Mouse (Mus musculus): ENCODE results near the gene Cops8. TPM values are rescaled to one million over a fixed set of nuclear protein-coding genes. Genes with fewer than 3 reads are reported as not detected.

The Cops8 gene
- total and polyA plus RNA-seq, 3 experiments: 39.2 to 110 (median 85.0) TPM

DNA sequence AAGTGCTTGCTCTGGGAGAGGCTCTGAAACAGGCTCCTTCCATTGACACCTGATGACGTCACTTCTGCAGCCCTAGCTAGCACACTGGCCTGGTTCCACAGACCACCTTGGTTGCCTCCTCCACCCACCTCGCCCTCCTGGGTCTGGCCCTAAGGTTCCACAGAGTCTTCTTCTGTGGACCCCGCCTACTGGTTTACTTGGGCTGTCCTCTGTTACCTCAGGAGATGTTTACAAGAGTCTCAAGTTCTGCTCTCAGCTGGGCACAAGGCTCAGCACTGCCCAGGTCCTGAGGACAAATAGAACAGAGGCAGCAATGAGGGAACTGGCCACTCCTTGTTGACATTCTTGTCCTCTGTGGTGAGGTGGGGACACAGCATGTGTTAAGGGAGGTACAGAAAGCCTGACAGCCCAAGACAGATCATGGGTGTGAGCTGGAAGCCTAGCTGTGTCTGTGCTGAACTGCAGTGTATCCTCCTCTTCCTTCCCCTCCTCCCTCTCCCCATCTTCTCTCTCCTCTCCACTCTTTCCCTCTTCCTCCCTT is 31.5 kb downstream of the Cops8 start:
- H3K9me3 ChIP-seq (replicated peaks): peaks cover 58% of the 10 kb centered on the region
- H3K4me3 ChIP-seq (ENCODE audit: low read depth, low read length): no peak overlapping the region
- no peak for DNase-seq (ENCODE audit: low spot score)
- H3K4me1 ChIP-seq (ENCODE audit: insufficient read depth, low read depth, low read length): no peaks in the 10 kb centered on the region
- TF ChIP-seq GATA1 (IDR thresholded peaks at IDR 0.05; ENCODE audit: borderline replicate concordance, low read length) (no peak), POLR2AphosphoS5 (IDR thresholded peaks at IDR 0.05; ENCODE audit: insufficient replicate concordance, low read depth, low read length) (no peak), TAL1 (conservative IDR thresholded peaks at IDR 0.05; ENCODE audit: low read depth, low read length) (no peak), CTCF (IDR thresholded peaks at IDR 0.05; ENCODE audit: low read depth, low read length) (no peak), GATA2 (IDR thresholded peaks at IDR 0.05; ENCODE audit: borderline replicate concordance, low read depth, low read length) (no peak)
- no peak for ATAC-seq (ENCODE audit: extremely low read depth, insufficient number of reproducible peaks, low FRiP score, poor library complexity, severe bottlenecking)
- H3K27me3 ChIP-seq (ENCODE audit: insufficient read depth, low read length): no peaks in the 10 kb centered on the region
- no peaks in the 10 kb centered on the region for H3K36me3 ChIP-seq (replicated peaks)

DNA sequence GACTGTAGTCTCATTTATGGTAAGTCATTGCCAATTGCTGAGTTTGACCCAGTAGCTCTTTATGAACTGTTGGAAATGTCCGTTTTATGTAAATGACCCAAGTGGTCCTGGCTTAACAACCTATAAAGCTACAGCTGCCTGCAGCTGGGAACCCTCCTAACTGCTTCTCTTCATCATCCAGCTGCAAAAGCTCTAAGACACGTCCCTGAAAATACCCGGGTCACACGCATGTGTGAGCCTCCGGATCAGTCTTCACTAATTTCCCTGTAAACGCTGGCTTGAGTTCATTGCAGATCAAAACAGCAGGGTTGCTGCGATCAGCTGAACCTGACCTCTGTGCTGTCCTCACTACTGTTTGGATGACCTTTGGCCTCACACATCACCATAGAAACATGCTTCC is 35.6 kb downstream of the Cops8 start:
- Histone ChIP-seq H3K4me1 (ENCODE audit: insufficient read depth, low read depth, low read length) (no peaks in the 10 kb centered on the region), H3K4me3 (ENCODE audit: low read depth, low read length) (no peak overlapping the region), H3K36me3 (replicated peaks) (no peaks in the 10 kb centered on the region), H3K27me3 (ENCODE audit: insufficient read depth, low read length) (no peaks in the 10 kb centered on the region), H3K9me3 (replicated peaks) (peaks cover 68% of the 10 kb centered on the region)
- DNase-seq (ENCODE audit: low spot score) (no peak), ATAC-seq (ENCODE audit: extremely low read depth, insufficient number of reproducible peaks, low FRiP score, poor library complexity, severe bottlenecking) (no peak)
- TF ChIP-seq GATA1 (IDR thresholded peaks at IDR 0.05; ENCODE audit: borderline replicate concordance, low read length): no peak
- TF ChIP-seq POLR2AphosphoS5 (IDR thresholded peaks at IDR 0.05; ENCODE audit: insufficient replicate concordance, low read depth, low read length): no peak
- TF ChIP-seq TAL1 (conservative IDR thresholded peaks at IDR 0.05; ENCODE audit: low read depth, low read length): no peak
- TF ChIP-seq GATA2 (IDR thresholded peaks at IDR 0.05; ENCODE audit: borderline replicate concordance, low read depth, low read length): no peak
- no peak for TF ChIP-seq CTCF (IDR thresholded peaks at IDR 0.05; ENCODE audit: low read depth, low read length)

DNA sequence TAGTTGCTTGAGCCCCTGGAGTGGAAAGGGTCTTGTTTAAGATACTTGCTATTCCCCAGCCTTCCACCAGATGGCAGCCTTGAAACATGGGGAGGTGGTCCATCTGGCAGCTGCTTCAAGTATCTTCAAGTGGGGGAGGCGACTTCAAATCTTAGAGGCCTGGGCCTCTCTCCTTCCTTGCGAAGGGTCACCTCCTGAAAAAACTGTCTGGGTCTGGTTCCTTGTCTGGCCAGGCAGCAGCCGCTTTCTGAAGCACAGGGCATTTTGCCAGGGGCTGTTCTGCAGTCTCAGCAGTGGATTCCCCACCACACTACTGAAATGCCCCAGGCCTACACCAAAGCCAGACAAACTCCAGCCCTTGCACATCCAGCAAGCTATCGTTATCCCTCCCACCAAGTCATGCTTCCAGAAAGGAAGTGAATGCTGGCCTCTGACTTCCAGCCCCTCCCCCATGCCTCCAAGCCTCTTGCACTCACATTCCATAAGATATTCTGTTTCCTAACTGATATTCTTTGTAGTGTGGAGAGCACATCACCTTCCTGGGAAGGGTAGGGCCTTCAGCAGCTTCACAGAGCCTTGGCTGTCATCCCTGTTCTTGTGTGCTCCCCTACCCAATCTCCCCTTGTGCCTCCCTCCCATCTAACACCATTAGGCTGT is 48.1 kb downstream of the Cops8 start:
- H3K27me3 ChIP-seq (ENCODE audit: insufficient read depth, low read length): no peaks in the 10 kb centered on the region
- H3K4me1 ChIP-seq (ENCODE audit: insufficient read depth, low read depth, low read length): no peaks in the 10 kb centered on the region
- TF ChIP-seq POLR2AphosphoS5 (IDR thresholded peaks at IDR 0.05; ENCODE audit: insufficient replicate concordance, low read depth, low read length) (no peak), GATA2 (IDR thresholded peaks at IDR 0.05; ENCODE audit: borderline replicate concordance, low read depth, low read length) (no peak), GATA1 (IDR thresholded peaks at IDR 0.05; ENCODE audit: borderline replicate concordance, low read length) (no peak), TAL1 (conservative IDR thresholded peaks at IDR 0.05; ENCODE audit: low read depth, low read length) (no peak), CTCF (IDR thresholded peaks at IDR 0.05; ENCODE audit: low read depth, low read length) (peak; percentile 37; the same call in 1 of the 2 replicates)
- DNase-seq (ENCODE audit: low spot score): no peak
- peaks cover 86% of the 10 kb centered on the region for H3K9me3 ChIP-seq (replicated peaks)
- H3K4me3 ChIP-seq (ENCODE audit: low read depth, low read length): no peak overlapping the region
- no peaks in the 10 kb centered on the region for H3K36me3 ChIP-seq (replicated peaks)
- no peak for ATAC-seq (ENCODE audit: extremely low read depth, insufficient number of reproducible peaks, low FRiP score, poor library complexity, severe bottlenecking)

DNA sequence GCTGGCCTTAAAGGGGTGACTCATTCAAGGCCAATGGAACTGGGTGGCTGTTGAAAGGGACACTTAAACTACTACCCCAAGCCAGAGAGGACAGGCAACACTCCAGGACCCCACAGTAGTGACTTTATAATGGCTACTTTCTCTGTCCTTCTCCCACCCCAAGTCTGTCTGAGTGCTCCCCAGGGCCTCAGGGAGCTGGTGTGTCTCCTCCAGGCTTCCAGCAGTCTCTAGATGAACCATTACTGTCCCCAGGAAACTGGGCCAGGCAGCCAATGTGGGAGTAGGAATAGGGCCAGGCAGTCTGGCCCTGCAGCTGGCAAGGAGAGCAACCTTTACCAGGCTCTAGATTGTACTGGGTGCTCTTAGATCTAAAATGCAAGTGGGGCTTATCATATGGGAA is 49.0 kb downstream of the Cops8 start:
- no peak for ATAC-seq (ENCODE audit: extremely low read depth, insufficient number of reproducible peaks, low FRiP score, poor library complexity, severe bottlenecking)
- no peaks in the 10 kb centered on the region for H3K4me1 ChIP-seq (ENCODE audit: insufficient read depth, low read depth, low read length)
- DNase-seq (ENCODE audit: low spot score): no peak
- TF ChIP-seq CTCF (IDR thresholded peaks at IDR 0.05; ENCODE audit: low read depth, low read length) (no peak), TAL1 (conservative IDR thresholded peaks at IDR 0.05; ENCODE audit: low read depth, low read length) (no peak), GATA2 (IDR thresholded peaks at IDR 0.05; ENCODE audit: borderline replicate concordance, low read depth, low read length) (no peak), GATA1 (IDR thresholded peaks at IDR 0.05; ENCODE audit: borderline replicate concordance, low read length) (no peak), POLR2AphosphoS5 (IDR thresholded peaks at IDR 0.05; ENCODE audit: insufficient replicate concordance, low read depth, low read length) (no peak)
- peaks cover 90% of the 10 kb centered on the region for H3K9me3 ChIP-seq (replicated peaks)
- H3K36me3 ChIP-seq (replicated peaks): no peaks in the 10 kb centered on the region
- H3K4me3 ChIP-seq (ENCODE audit: low read depth, low read length): no peak overlapping the region
- H3K27me3 ChIP-seq (ENCODE audit: insufficient read depth, low read length): no peaks in the 10 kb centered on the region

DNA sequence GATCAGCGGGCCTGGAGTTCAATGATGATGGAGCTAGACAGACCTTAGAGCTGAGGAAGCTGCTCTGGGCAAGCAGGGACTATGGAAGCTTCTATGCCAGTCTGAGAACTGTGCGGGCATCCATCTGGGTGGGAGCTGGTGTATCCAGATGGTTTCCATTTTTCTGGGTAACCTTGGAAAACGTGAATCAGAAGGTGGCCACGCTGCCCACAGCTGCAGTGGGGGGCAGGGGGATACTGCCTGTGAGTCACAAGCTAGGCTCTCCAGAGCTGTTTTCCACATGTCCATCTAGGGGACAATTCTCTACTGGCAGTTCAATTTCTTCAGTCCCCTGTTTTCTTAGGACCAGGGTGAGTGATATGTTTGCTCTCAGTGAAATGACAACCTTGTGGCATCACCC is 49.8 kb downstream of the Cops8 start:
- DNase-seq (ENCODE audit: low spot score): no peak
- no peak for TF ChIP-seq TAL1 (conservative IDR thresholded peaks at IDR 0.05; ENCODE audit: low read depth, low read length)
- TF ChIP-seq POLR2AphosphoS5 (IDR thresholded peaks at IDR 0.05; ENCODE audit: insufficient replicate concordance, low read depth, low read length): no peak
- H3K4me3 ChIP-seq (ENCODE audit: low read depth, low read length): no peak overlapping the region

DNA sequence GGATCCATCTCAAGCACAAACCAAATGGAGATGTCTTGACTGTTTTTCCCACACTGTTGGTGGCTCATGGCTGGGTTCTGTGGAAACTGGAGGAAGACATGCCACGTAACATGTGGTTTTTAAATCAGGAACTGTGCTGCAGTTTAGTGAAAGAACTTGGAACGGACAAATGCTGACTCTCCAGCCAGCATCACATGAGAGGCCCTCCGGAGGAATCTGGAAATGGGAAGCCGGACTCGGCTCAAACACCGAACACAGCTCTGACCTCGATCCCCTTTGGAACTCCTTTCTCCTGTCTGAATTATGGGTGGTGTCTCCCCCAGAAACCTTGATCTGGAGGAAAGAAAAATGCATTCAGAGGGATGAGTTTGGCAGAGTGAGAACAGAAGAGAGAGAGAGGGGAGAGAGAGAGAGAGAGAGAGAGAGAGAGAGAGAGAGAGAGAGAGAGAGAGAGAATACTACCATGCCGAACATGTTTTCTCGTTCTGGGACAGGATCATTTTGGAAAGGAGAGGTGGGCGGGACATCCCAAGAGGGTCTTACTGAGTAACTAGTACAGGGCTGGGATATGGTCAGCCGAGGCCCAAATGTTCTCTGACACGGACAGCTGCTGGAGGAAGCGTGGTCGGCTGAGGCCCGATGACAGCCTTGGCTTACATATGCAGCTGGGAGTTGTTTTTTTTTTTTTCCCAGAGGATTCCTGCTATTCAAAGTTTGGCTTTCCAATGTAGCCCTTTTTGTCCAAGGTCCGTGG is 53.9 kb downstream of the Cops8 start:
- DNase-seq (ENCODE audit: low spot score) (no peak), ATAC-seq (ENCODE audit: extremely low read depth, insufficient number of reproducible peaks, low FRiP score, poor library complexity, severe bottlenecking) (no peak)
- Histone ChIP-seq H3K36me3 (replicated peaks) (no peaks in the 10 kb centered on the region), H3K4me3 (ENCODE audit: low read depth, low read length) (no peak overlapping the region), H3K27me3 (ENCODE audit: insufficient read depth, low read length) (no peaks in the 10 kb centered on the region), H3K9me3 (replicated peaks) (peaks cover 78% of the 10 kb centered on the region), H3K4me1 (ENCODE audit: insufficient read depth, low read depth, low read length) (no peaks in the 10 kb centered on the region)
- no peak for TF ChIP-seq POLR2AphosphoS5 (IDR thresholded peaks at IDR 0.05; ENCODE audit: insufficient replicate concordance, low read depth, low read length)
- TF ChIP-seq TAL1 (conservative IDR thresholded peaks at IDR 0.05; ENCODE audit: low read depth, low read length): no peak
- TF ChIP-seq GATA1 (IDR thresholded peaks at IDR 0.05; ENCODE audit: borderline replicate concordance, low read length): no peak
- TF ChIP-seq GATA2 (IDR thresholded peaks at IDR 0.05; ENCODE audit: borderline replicate concordance, low read depth, low read length): no peak
- TF ChIP-seq CTCF (IDR thresholded peaks at IDR 0.05; ENCODE audit: low read depth, low read length): no peak

More for the DNA sequence above, 49.8 kb downstream of the Cops8 start:
- Histone ChIP-seq H3K4me1 (ENCODE audit: insufficient read depth, low read depth, low read length) (no peaks in the 10 kb centered on the region), H3K9me3 (replicated peaks) (peaks cover 91% of the 10 kb centered on the region), H3K27me3 (ENCODE audit: insufficient read depth, low read length) (no peaks in the 10 kb centered on the region), H3K36me3 (replicated peaks) (no peaks in the 10 kb centered on the region)
- ATAC-seq (ENCODE audit: extremely low read depth, insufficient number of reproducible peaks, low FRiP score, poor library complexity, severe bottlenecking): no peak
